Mouse (Mus musculus) neural tube, embryonic 14.5 days (tissue): Measurements from ENCODE around the gene Lactbl1. TPM values are rescaled to one million over a fixed set of nuclear protein-coding genes. Genes with fewer than 3 reads are reported as not detected.

ENCODE experiments used
- ATAC-seq: fragments of 200-750 bp; cut with Nextera tagmentation; 2 replicates; pipeline ENCODE4 v1.8.0; 2017; ENCODE audit warnings: low read depth, mild to moderate bottlenecking, moderate TSS enrichment, moderate library complexity
- H3K27ac ChIP-seq: fragments of 300-500 bp; sonication (generic); 2 replicates; pipeline ENCODE4 v1.5.1; 2014; ENCODE audit warnings: low read depth, mild to moderate bottlenecking, control low read depth, low read length, moderate library complexity, mixed read lengths
- H3K27me3 ChIP-seq: fragments of 300-500 bp; sonication (generic); 2 replicates; pipeline ENCODE4 v1.6.1; 2014; ENCODE audit warnings: low read length; ENCODE audit not compliant: control insufficient read depth, insufficient read depth
- H3K36me3 ChIP-seq: fragments of 300-500 bp; sonication (generic); 2 replicates; pipeline ENCODE4 v1.6.1; 2014; ENCODE audit warnings: low read length, mixed read lengths; ENCODE audit not compliant: control insufficient read depth, insufficient read depth
- H3K4me1 ChIP-seq: fragments of 300-500 bp; sonication (generic); 2 replicates; pipeline ENCODE4 v1.6.1; 2014; ENCODE audit warnings: low read length; ENCODE audit not compliant: control insufficient read depth, insufficient read depth
- H3K4me2 ChIP-seq: fragments of 300-500 bp; sonication (generic); 2 replicates; pipeline ENCODE4 v1.6.1; 2014; ENCODE audit warnings: mild to moderate bottlenecking, low read depth, low read length, control low read depth
- H3K4me3 ChIP-seq: fragments of 300-500 bp; sonication (generic); 2 replicates; pipeline ENCODE4 v1.5.1; 2014; ENCODE audit warnings: low read depth, low read length, control low read depth, mixed read lengths
- H3K9ac ChIP-seq: fragments of 300-500 bp; sonication (generic); replicated peaks from 2 replicates; pipeline ENCODE4 v1.6.1; 2014; ENCODE audit warnings: low read depth, mild to moderate bottlenecking, control low read depth, low read length, mixed read lengths
- H3K9me3 ChIP-seq: fragments of 300-500 bp; sonication (generic); 2 replicates; pipeline ENCODE4 v1.6.1; 2016; ENCODE audit warnings: low read length; ENCODE audit not compliant: control insufficient read depth
- WGBS: fragments of 180-500 bp; shearing (Covaris S2); extraction: QIAGEN DNeasy Blood & Tissue Kit; methylation state at CpG from one replicate; pipeline ENCODE4 v1.1.7; 2014; 5-methylcytosine and 5-hydroxymethylcytosine counted together
- microRNA-seq: library from miRNA; unstranded; fragments of <30 nt; microRNA quantifications from one replicate; pipeline ENCODE4, GENCODE M21; 2016
- polyA plus RNA-seq: library from polyadenylated mRNA; unstranded; fragments of >200 nt; fragmentation: Nextera tagmentation; extraction: Ambion mirVana; gene quantifications from 2 replicates; pipeline ENCODE4 v1.2.1, GENCODE M21; 2014

Lactbl1 gene
- polyA plus RNA-seq, 1 experiment from 2014 or later, result not detected

GRCm38 (mm10) chr4:136684485-136684884 lies 62.1 kb downstream of the Lactbl1 start:
- Histone ChIP-seq H3K36me3 (peaks cover 9% of the 10 kb centered on the region; the same call in 1 of the 2 replicates), H3K9ac (no peak overlapping the region), H3K27me3 (no peaks in the 10 kb centered on the region), H3K27ac (no peak overlapping the region), H3K4me2 (no peak overlapping the region), H3K4me3 (no peak overlapping the region), H3K4me1 (no peaks in the 10 kb centered on the region), H3K9me3 (no peaks in the 10 kb centered on the region)
- ATAC-seq, result no peak
- WGBS, result 89% methylated on average over 3 of the region's 6 CpGs

GRCm38 (mm10) chr4:136685431-136685869 lies 63.0 kb downstream of the Lactbl1 start:
- peaks cover 10% of the 10 kb centered on the region; the same call in 1 of the 2 replicates for H3K36me3 ChIP-seq

GRCm38 (mm10) chr4:136688113-136688512 lies 65.7 kb downstream of the Lactbl1 start:
- no peaks in the 10 kb centered on the region for H3K27me3 ChIP-seq
- H3K4me3 ChIP-seq, result no peak overlapping the region
- H3K9me3 ChIP-seq, result no peaks in the 10 kb centered on the region
- ATAC-seq, result no peak
- H3K27ac ChIP-seq, result no peak overlapping the region
- no peaks in the 10 kb centered on the region for H3K4me1 ChIP-seq
- no peak overlapping the region for H3K9ac ChIP-seq
- H3K4me2 ChIP-seq, result no peak overlapping the region
- 62% methylated on average over 4 of the region's 4 CpGs for WGBS
- peaks cover 8% of the 10 kb centered on the region; the same call in 1 of the 2 replicates for H3K36me3 ChIP-seq

More at GRCm38 (mm10) chr4:136685431-136685869, 63.0 kb downstream of the Lactbl1 start:
- Histone ChIP-seq H3K27me3 (no peaks in the 10 kb centered on the region), H3K27ac (no peak overlapping the region), H3K4me1 (no peaks in the 10 kb centered on the region), H3K9ac (no peak overlapping the region), H3K9me3 (no peaks in the 10 kb centered on the region), H3K4me2 (no peak overlapping the region), H3K4me3 (no peak overlapping the region)
- WGBS, result 67% methylated on average over 10 of the region's 10 CpGs
- ATAC-seq, result no peak

Small RNA genes lying within 50 kb of the gene (microRNA-seq; reads per million reads assigned to microRNA genes)
- not detected for gene Gm22180

Other genes starting within 250 kb of the Lactbl1 start
- gene Htr1d, start 199.1 kb upstream of the Lactbl1 start, polyA plus RNA-seq, result 2.5 and 2.6 TPM in 2 replicates
- gene 6030445D17Rik, start 160.4 kb upstream of the Lactbl1 start, polyA plus RNA-seq, result 0.45 and 0.50 TPM in 2 replicates
- 56.8 and 65.2 TPM in 2 replicates for gene Luzp1, start 152.9 kb upstream of the Lactbl1 start, polyA plus RNA-seq
- 83.6 and 91.2 TPM in 2 replicates for gene Kdm1a, start 19.9 kb upstream of the Lactbl1 start, polyA plus RNA-seq
- not detected in 2 replicates for gene Tex46, start 12.2 kb upstream of the Lactbl1 start, polyA plus RNA-seq
- gene Ephb2, start 213.4 kb downstream of the Lactbl1 start, polyA plus RNA-seq, result 19.6 and 24.7 TPM in 2 replicates